Mouse (Mus musculus): ENCODE data around the gene Tfip11. TPM values are rescaled to one million over a fixed set of nuclear protein-coding genes. Genes with fewer than 3 reads are reported as not detected.

The Tfip11 gene
- polyA plus RNA-seq, 1 experiment from 2014 or later = 21.6 TPM

GRCm38 (mm10) chr5:112283543-112284202, 42.5 kb upstream of the Tfip11 start:
- WGBS = 43% methylated on average over 10 of the region's 10 CpGs
- Histone ChIP-seq H3K4me3 (no peak overlapping the region), H3K27me3 (replicated peaks) (no peaks in the 10 kb centered on the region), H3K4me1 (replicated peaks) (peaks cover 87% of the 10 kb centered on the region), H3K9ac (no peak overlapping the region), H3K4me2 (no peak overlapping the region), H3K27ac (ENCODE audit: poor library complexity, severe bottlenecking) (peak overlapping the region; percentile 55), H3K9me3 (replicated peaks) (no peaks in the 10 kb centered on the region), H3K36me3 (no peaks in the 10 kb centered on the region)
- peak; percentile 53 for ATAC-seq (ENCODE audit: insufficient number of reproducible peaks, low FRiP score)

GRCm38 (mm10) chr5:112284203-112284582, 42.0 kb upstream of the Tfip11 start:
- no peak overlapping the region for H3K4me2 ChIP-seq
- H3K4me3 ChIP-seq = no peak overlapping the region
- H3K9ac ChIP-seq = no peak overlapping the region
- no peaks in the 10 kb centered on the region for H3K27me3 ChIP-seq (replicated peaks)
- H3K36me3 ChIP-seq = no peaks in the 10 kb centered on the region
- peak overlapping the region; percentile 55 for H3K27ac ChIP-seq (ENCODE audit: poor library complexity, severe bottlenecking)
- ATAC-seq (ENCODE audit: insufficient number of reproducible peaks, low FRiP score) = no peak
- H3K4me1 ChIP-seq (replicated peaks) = peaks cover 88% of the 10 kb centered on the region
- 61% methylated on average over 7 of the region's 7 CpGs for WGBS
- H3K9me3 ChIP-seq (replicated peaks) = no peaks in the 10 kb centered on the region

- Histone ChIP-seq H3K4me1 (replicated peaks) (peaks cover 83% of the 10 kb centered on the region), H3K4me2 (no peak overlapping the region), H3K9me3 (replicated peaks) (no peaks in the 10 kb centered on the region), H3K36me3 (no peaks in the 10 kb centered on the region), H3K9ac (no peak overlapping the region), H3K27me3 (replicated peaks) (no peaks in the 10 kb centered on the region), H3K27ac (ENCODE audit: poor library complexity, severe bottlenecking) (no peak overlapping the region), H3K4me3 (no peak overlapping the region)
- WGBS = 79% methylated on average over 7 of the region's 7 CpGs
- no peak for ATAC-seq (ENCODE audit: insufficient number of reproducible peaks, low FRiP score)
Measured at GRCm38 (mm10) chr5:112285548-112286085, 40.5 kb upstream of the Tfip11 start.

GRCm38 (mm10) chr5:112286608-112286983, 39.6 kb upstream of the Tfip11 start:
- 77% methylated on average over 2 of the region's 2 CpGs for WGBS
- Histone ChIP-seq H3K36me3 (no peaks in the 10 kb centered on the region), H3K27ac (ENCODE audit: poor library complexity, severe bottlenecking) (no peak overlapping the region), H3K4me2 (no peak overlapping the region), H3K9ac (no peak overlapping the region), H3K4me3 (no peak overlapping the region), H3K9me3 (replicated peaks) (no peaks in the 10 kb centered on the region), H3K4me1 (replicated peaks) (peaks cover 78% of the 10 kb centered on the region), H3K27me3 (replicated peaks) (no peaks in the 10 kb centered on the region)
- ATAC-seq (ENCODE audit: insufficient number of reproducible peaks, low FRiP score) = no peak

GRCm38 (mm10) chr5:112286984-112287641, 39.0 kb upstream of the Tfip11 start:
- Histone ChIP-seq H3K36me3 (no peaks in the 10 kb centered on the region), H3K27me3 (replicated peaks) (no peaks in the 10 kb centered on the region), H3K27ac (ENCODE audit: poor library complexity, severe bottlenecking) (no peak overlapping the region), H3K4me2 (no peak overlapping the region), H3K9ac (no peak overlapping the region), H3K4me1 (replicated peaks) (peaks cover 73% of the 10 kb centered on the region), H3K4me3 (no peak overlapping the region), H3K9me3 (replicated peaks) (no peaks in the 10 kb centered on the region)
- WGBS = 68% methylated on average over 11 of the region's 11 CpGs
- ATAC-seq (ENCODE audit: insufficient number of reproducible peaks, low FRiP score) = no peak

- peaks cover 68% of the 10 kb centered on the region for H3K4me1 ChIP-seq (replicated peaks)
- no peak overlapping the region for H3K4me2 ChIP-seq
- no peak for ATAC-seq (ENCODE audit: insufficient number of reproducible peaks, low FRiP score)
- no peaks in the 10 kb centered on the region for H3K9me3 ChIP-seq (replicated peaks)
- no peak overlapping the region for H3K9ac ChIP-seq
- H3K4me3 ChIP-seq = no peak overlapping the region
- no peaks in the 10 kb centered on the region for H3K27me3 ChIP-seq (replicated peaks)
- no peaks in the 10 kb centered on the region for H3K36me3 ChIP-seq
- H3K27ac ChIP-seq (ENCODE audit: poor library complexity, severe bottlenecking) = no peak overlapping the region
- WGBS = 90% methylated on average over 2 of the region's 2 CpGs
Measured at GRCm38 (mm10) chr5:112287652-112288051, 38.5 kb upstream of the Tfip11 start.

- no peak overlapping the region; the same call in 1 of the 2 replicates for H3K27ac ChIP-seq (ENCODE audit: poor library complexity, severe bottlenecking)
- no peaks in the 10 kb centered on the region for H3K9me3 ChIP-seq (replicated peaks)
- no peak overlapping the region for H3K9ac ChIP-seq
- peaks cover 65% of the 10 kb centered on the region for H3K4me1 ChIP-seq (replicated peaks)
- no peaks in the 10 kb centered on the region for H3K27me3 ChIP-seq (replicated peaks)
- 0 out of 2 replicates have a peak, but pooled peaks have one; percentile 2 for ATAC-seq (ENCODE audit: insufficient number of reproducible peaks, low FRiP score)
- no peaks in the 10 kb centered on the region for H3K36me3 ChIP-seq
- H3K4me3 ChIP-seq = peak overlapping the region; percentile 14; the same call in 1 of the 2 replicates
- peak overlapping the region; percentile 26 for H3K4me2 ChIP-seq
- 64% methylated on average over 9 of the region's 9 CpGs for WGBS
Measured at GRCm38 (mm10) chr5:112288193-112289141, 37.7 kb upstream of the Tfip11 start.

- Histone ChIP-seq H3K9ac (0 out of 2 replicates have a peak overlapping the region, but pooled peaks have one; percentile 10), H3K4me1 (replicated peaks) (peaks cover 59% of the 10 kb centered on the region), H3K9me3 (replicated peaks) (no peaks in the 10 kb centered on the region), H3K4me3 (no peak overlapping the region), H3K27ac (ENCODE audit: poor library complexity, severe bottlenecking) (no peak overlapping the region), H3K36me3 (no peaks in the 10 kb centered on the region), H3K27me3 (replicated peaks) (no peaks in the 10 kb centered on the region), H3K4me2 (peak overlapping the region; percentile 26)
- ATAC-seq (ENCODE audit: insufficient number of reproducible peaks, low FRiP score) = no peak
- WGBS = 56% methylated on average over 8 of the region's 8 CpGs
Measured at GRCm38 (mm10) chr5:112289236-112289635, 36.9 kb upstream of the Tfip11 start.

- 82% methylated on average over 16 of the region's 16 CpGs for whole genome bisulfite sequencing
- Histone ChIP-seq H3K4me1 (replicated peaks) (peaks cover 59% of the 10 kb centered on the region), H3K4me2 (peak overlapping the region; percentile 26; the same call in 1 of the 2 replicates)
Measured at GRCm38 (mm10) chr5:112289819-112290535, 36.2 kb upstream of the Tfip11 start.

GRCm38 (mm10) chr5:112290536-112290880, 35.6 kb upstream of the Tfip11 start:
- H3K4me1 ChIP-seq (replicated peaks) = peaks cover 59% of the 10 kb centered on the region
- no peak overlapping the region for H3K9ac ChIP-seq
- H3K36me3 ChIP-seq = no peaks in the 10 kb centered on the region
- no peak overlapping the region for H3K4me2 ChIP-seq
- no peak for ATAC-seq (ENCODE audit: insufficient number of reproducible peaks, low FRiP score)
- no peaks in the 10 kb centered on the region for H3K9me3 ChIP-seq (replicated peaks)
- H3K27ac ChIP-seq (ENCODE audit: poor library complexity, severe bottlenecking) = no peak overlapping the region
- 90% methylated on average over 8 of the region's 8 CpGs for WGBS
- H3K4me3 ChIP-seq = no peak overlapping the region
- H3K27me3 ChIP-seq (replicated peaks) = no peaks in the 10 kb centered on the region

More at GRCm38 (mm10) chr5:112289819-112290535, 36.2 kb upstream of the Tfip11 start:
- H3K36me3 ChIP-seq = no peaks in the 10 kb centered on the region
- no peak overlapping the region; the same call in 1 of the 2 replicates for H3K4me3 ChIP-seq
- no peaks in the 10 kb centered on the region for H3K27me3 ChIP-seq (replicated peaks)
- H3K9ac ChIP-seq = no peak overlapping the region
- no peaks in the 10 kb centered on the region for H3K9me3 ChIP-seq (replicated peaks)
- no peak for ATAC-seq (ENCODE audit: insufficient number of reproducible peaks, low FRiP score)
- H3K27ac ChIP-seq (ENCODE audit: poor library complexity, severe bottlenecking) = no peak overlapping the region
